Mouse (Mus musculus): Measurements from ENCODE around the gene Ccdc88a. TPM values are rescaled to one million over a fixed set of nuclear protein-coding genes. Genes with fewer than 3 reads are reported as not detected.
A peak's percentile ranks its signal among the peaks of the same experiment; 100 is the strongest.

The Ccdc88a gene
- polyA plus RNA-seq, 1 experiment from 2014 or later = 88.8 TPM

- Histone ChIP-seq H3K4me3 (no peak overlapping the region), H3K9me3 (no peaks in the 10 kb centered on the region), H3K4me1 (no peaks in the 10 kb centered on the region), H3K36me3 (replicated peaks) (peaks cover 22% of the 10 kb centered on the region), H3K27ac (no peak overlapping the region), H3K9ac (no peak overlapping the region), H3K4me2 (no peak overlapping the region), H3K27me3 (replicated peaks) (no peaks in the 10 kb centered on the region)
- WGBS = 90% methylated on average over 3 of the region's 3 CpGs
- no peak for ATAC-seq (replicated peaks)
Measured at GRCm38 (mm10) chr11:29496962-29497361, 123.5 kb downstream of the Ccdc88a start.

- no peaks in the 10 kb centered on the region for H3K4me1 ChIP-seq
- no peak overlapping the region for H3K27ac ChIP-seq
- WGBS = 92% methylated on average over 10 of the region's 10 CpGs
- H3K9ac ChIP-seq = no peak overlapping the region
- H3K4me2 ChIP-seq = no peak overlapping the region
- H3K36me3 ChIP-seq (replicated peaks) = peaks cover 29% of the 10 kb centered on the region
- H3K4me3 ChIP-seq = no peak overlapping the region
- no peaks in the 10 kb centered on the region for H3K9me3 ChIP-seq
- no peak for ATAC-seq (replicated peaks)
- H3K27me3 ChIP-seq (replicated peaks) = no peaks in the 10 kb centered on the region
Measured at GRCm38 (mm10) chr11:29503948-29504893, 130.8 kb downstream of the Ccdc88a start.

- H3K9ac ChIP-seq = no peak overlapping the region
- ATAC-seq (replicated peaks) = no peak
- WGBS = 96% methylated on average over 2 of the region's 2 CpGs
- no peak overlapping the region for H3K27ac ChIP-seq
- H3K9me3 ChIP-seq = no peaks in the 10 kb centered on the region
- no peaks in the 10 kb centered on the region for H3K27me3 ChIP-seq (replicated peaks)
- H3K36me3 ChIP-seq (replicated peaks) = peaks cover 24% of the 10 kb centered on the region
- H3K4me3 ChIP-seq = no peak overlapping the region
- H3K4me1 ChIP-seq = no peaks in the 10 kb centered on the region
- no peak overlapping the region for H3K4me2 ChIP-seq
Measured at GRCm38 (mm10) chr11:29504899-29505625, 131.6 kb downstream of the Ccdc88a start.

- no peak overlapping the region for H3K4me2 ChIP-seq
- 0 out of 2 replicates have a peak, but pooled peaks cover 4% of the 10 kb centered on the region for H3K4me1 ChIP-seq
- peaks cover 9% of the 10 kb centered on the region for H3K36me3 ChIP-seq (replicated peaks)
- no peaks in the 10 kb centered on the region for H3K9me3 ChIP-seq
- WGBS = 95% methylated on average over 1 of the region's 1 CpGs
- H3K27ac ChIP-seq = no peak overlapping the region
- H3K27me3 ChIP-seq (replicated peaks) = no peaks in the 10 kb centered on the region
- H3K4me3 ChIP-seq = no peak overlapping the region
- H3K9ac ChIP-seq = no peak overlapping the region
- ATAC-seq (replicated peaks) = no peak
Measured at GRCm38 (mm10) chr11:29509421-29509820, 136.0 kb downstream of the Ccdc88a start.

- H3K27me3 ChIP-seq (replicated peaks) = no peaks in the 10 kb centered on the region
- H3K27ac ChIP-seq = no peak overlapping the region
- 0 out of 2 replicates have a peak, but pooled peaks cover 6% of the 10 kb centered on the region for H3K4me1 ChIP-seq
- no peak overlapping the region for H3K4me2 ChIP-seq
- no peak for ATAC-seq (replicated peaks)
- peaks cover 3% of the 10 kb centered on the region; the same call in 1 of the 2 replicates for H3K36me3 ChIP-seq (replicated peaks)
- WGBS = 92% methylated on average over 4 of the region's 4 CpGs
- no peak overlapping the region for H3K4me3 ChIP-seq
- H3K9me3 ChIP-seq = no peaks in the 10 kb centered on the region
- no peak overlapping the region for H3K9ac ChIP-seq
Measured at GRCm38 (mm10) chr11:29512818-29513535, 139.5 kb downstream of the Ccdc88a start.

- Histone ChIP-seq H3K36me3 (replicated peaks) (peaks cover 3% of the 10 kb centered on the region; the same call in 1 of the 2 replicates), H3K4me3 (peak overlapping the region; percentile 45), H3K27me3 (replicated peaks) (no peaks in the 10 kb centered on the region), H3K9ac (peak overlapping the region; percentile 36; the same call in 1 of the 2 replicates), H3K4me2 (peak overlapping the region; percentile 67), H3K9me3 (no peaks in the 10 kb centered on the region), H3K27ac (peak overlapping the region; percentile 58; the same call in 1 of the 2 replicates), H3K4me1 (0 out of 2 replicates have a peak, but pooled peaks cover 6% of the 10 kb centered on the region)
- ATAC-seq (replicated peaks) = peak; percentile 6; the same call in 1 of the 2 replicates
- 27% methylated on average over 10 of the region's 10 CpGs for WGBS
Measured at GRCm38 (mm10) chr11:29514325-29514681, 140.8 kb downstream of the Ccdc88a start.

- Histone ChIP-seq H3K4me2 (peak within 1 kb of the TSS; percentile 67), H3K36me3 (replicated peaks) (peaks cover 3% of the 10 kb centered on the region; the same call in 1 of the 2 replicates), H3K27ac (peak within 1 kb of the TSS; percentile 58), H3K27me3 (replicated peaks) (no peaks in the 10 kb centered on the region), H3K4me3 (peak within 1 kb of the TSS; percentile 45), H3K9ac (peak within 1 kb of the TSS; percentile 36; the same call in 1 of the 2 replicates), H3K4me1 (0 out of 2 replicates have a peak, but pooled peaks cover 6% of the 10 kb centered on the region), H3K9me3 (no peaks in the 10 kb centered on the region)
- WGBS = 2% methylated on average over 40 of the region's 40 CpGs
- peak; percentile 98 for ATAC-seq (replicated peaks)
Measured at GRCm38 (mm10) chr11:29514682-29515412, 141.4 kb downstream of the Ccdc88a start, which contains the start of gene Prorsd1. Gene Prorsd1 (minus strand): TSS chr11:29515033.

- peak; percentile 98 for ATAC-seq (replicated peaks)
- Histone ChIP-seq H3K9me3 (no peaks in the 10 kb centered on the region), H3K4me2 (peak within 1 kb of the TSS; percentile 70), H3K4me3 (peak within 1 kb of the TSS; percentile 60), H3K27ac (peak within 1 kb of the TSS; percentile 82), H3K27me3 (replicated peaks) (no peaks in the 10 kb centered on the region), H3K9ac (peak within 1 kb of the TSS; percentile 69), H3K4me1 (peaks cover 21% of the 10 kb centered on the region), H3K36me3 (replicated peaks) (peaks cover 8% of the 10 kb centered on the region)
- WGBS = 3% methylated on average over 46 of the region's 47 CpGs
Measured at GRCm38 (mm10) chr11:29525988-29526794, 152.7 kb downstream of the Ccdc88a start, which contains the start of gene Mtif2. Gene Mtif2 (plus strand): TSS chr11:29526408.

GRCm38 (mm10) chr11:29538201-29538600, 164.7 kb downstream of the Ccdc88a start:
- Histone ChIP-seq H3K9ac (no peak overlapping the region), H3K9me3 (no peaks in the 10 kb centered on the region), H3K4me2 (no peak overlapping the region), H3K27ac (no peak overlapping the region), H3K27me3 (replicated peaks) (no peaks in the 10 kb centered on the region), H3K4me3 (no peak overlapping the region), H3K36me3 (replicated peaks) (peaks cover 33% of the 10 kb centered on the region), H3K4me1 (no peaks in the 10 kb centered on the region)
- 97% methylated on average over 1 of the region's 1 CpGs for WGBS
- no peak for ATAC-seq (replicated peaks)

- no peaks in the 10 kb centered on the region for H3K9me3 ChIP-seq
- H3K9ac ChIP-seq = no peak overlapping the region
- H3K27ac ChIP-seq = no peak overlapping the region
- no peak overlapping the region for H3K4me2 ChIP-seq
- H3K36me3 ChIP-seq (replicated peaks) = peaks cover 25% of the 10 kb centered on the region
- H3K4me3 ChIP-seq = no peak overlapping the region
- ATAC-seq (replicated peaks) = no peak
- no peaks in the 10 kb centered on the region for H3K27me3 ChIP-seq (replicated peaks)
- peaks cover 15% of the 10 kb centered on the region for H3K4me1 ChIP-seq
- WGBS = 89% methylated on average over 3 of the region's 3 CpGs
Measured at GRCm38 (mm10) chr11:29544225-29544945, 170.9 kb downstream of the Ccdc88a start.

Measured in midbrain, embryonic 15.5 days (tissue).